14 mouse cellular contexts compared by ENCODE assay signal in the genomic region with DNA sequence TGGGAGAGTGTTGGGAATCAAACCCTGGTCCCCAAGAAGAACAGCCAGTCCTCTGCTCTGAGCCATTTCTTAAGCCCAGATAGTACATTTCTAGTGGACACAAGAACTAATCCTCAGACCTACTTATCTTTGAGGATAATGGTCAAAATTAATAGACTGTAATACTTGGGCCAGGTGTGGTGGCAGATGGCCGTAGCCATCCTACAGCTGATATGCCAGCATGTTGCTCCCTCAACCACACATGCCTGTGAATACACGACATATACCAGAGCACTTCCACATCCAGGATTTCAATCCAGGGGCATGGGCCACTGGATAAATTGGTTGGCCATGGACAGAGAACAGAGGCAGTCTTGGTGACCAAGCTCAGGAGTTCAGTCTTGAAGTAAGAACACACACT.
"Had no signal": no experiment of that assay in that cellular context is flagged by ENCODE, and none has a peak within 500 bp of the region (broad histone marks: within the 10 kb centered on the region; RNA-seq: fewer than 3 reads in every experiment).

No protein-coding gene starts in this region.

- ATAC-seq: lung, postnatal 0 days; midbrain, embryonic 13.5 days; midbrain, embryonic 15.5 days had no signal

- DNase-seq: lung, adult 2 months; lung, postnatal 14 days; lung, postnatal 36 days; retina, postnatal 1 day; right cerebral cortex, adult 18-20 months; right cerebral cortex, postnatal 25 days; right cerebral cortex, postnatal 4 days; spleen, adult 18-20 months; thymus, adult 18-20 months; thymus, postnatal 14 days; thymus, postnatal 36 days had no signal
